Mouse (Mus musculus): ENCODE results near the gene Hsf5.

The Hsf5 gene

DNA sequence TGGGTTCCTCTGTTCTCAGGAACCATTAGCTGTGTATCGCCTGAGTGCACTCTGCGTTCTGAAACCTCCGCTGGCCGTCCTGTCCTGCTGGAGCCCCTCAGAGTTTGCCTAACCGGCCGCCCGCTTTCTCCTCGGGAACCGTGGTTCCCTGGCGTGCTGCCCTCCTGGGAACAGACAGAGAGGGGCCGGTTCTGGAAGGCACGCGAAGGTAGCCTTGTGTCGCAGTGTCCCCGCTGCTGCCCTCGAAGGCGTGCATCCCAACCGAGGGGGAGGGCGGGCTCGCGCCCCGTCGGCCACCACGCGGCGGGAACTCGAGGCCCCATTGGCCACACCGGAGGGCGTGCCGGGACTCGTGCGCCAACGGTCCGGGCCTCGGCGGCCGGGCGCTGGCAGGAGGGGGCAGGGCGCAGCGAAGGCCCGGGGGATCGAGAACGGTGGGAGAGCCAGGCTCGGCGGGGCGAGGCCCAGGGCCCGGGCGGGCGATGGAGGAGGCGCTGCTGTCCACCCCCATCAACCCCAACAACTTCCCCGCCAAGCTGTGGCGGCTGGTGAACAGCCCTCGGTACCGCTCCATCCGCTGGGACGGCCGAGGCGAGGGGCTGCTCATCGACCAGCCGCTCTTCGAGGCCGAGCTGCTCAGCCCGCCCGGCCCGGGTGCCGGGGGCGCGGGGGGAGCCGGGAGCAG, at the start of gene Hsf5:
Hsf5 (plus strand) TSS at position 375 of the 685 bp plus-strand sequence.
- no peak for DNase-seq (ENCODE audit: low read depth)

DNA sequence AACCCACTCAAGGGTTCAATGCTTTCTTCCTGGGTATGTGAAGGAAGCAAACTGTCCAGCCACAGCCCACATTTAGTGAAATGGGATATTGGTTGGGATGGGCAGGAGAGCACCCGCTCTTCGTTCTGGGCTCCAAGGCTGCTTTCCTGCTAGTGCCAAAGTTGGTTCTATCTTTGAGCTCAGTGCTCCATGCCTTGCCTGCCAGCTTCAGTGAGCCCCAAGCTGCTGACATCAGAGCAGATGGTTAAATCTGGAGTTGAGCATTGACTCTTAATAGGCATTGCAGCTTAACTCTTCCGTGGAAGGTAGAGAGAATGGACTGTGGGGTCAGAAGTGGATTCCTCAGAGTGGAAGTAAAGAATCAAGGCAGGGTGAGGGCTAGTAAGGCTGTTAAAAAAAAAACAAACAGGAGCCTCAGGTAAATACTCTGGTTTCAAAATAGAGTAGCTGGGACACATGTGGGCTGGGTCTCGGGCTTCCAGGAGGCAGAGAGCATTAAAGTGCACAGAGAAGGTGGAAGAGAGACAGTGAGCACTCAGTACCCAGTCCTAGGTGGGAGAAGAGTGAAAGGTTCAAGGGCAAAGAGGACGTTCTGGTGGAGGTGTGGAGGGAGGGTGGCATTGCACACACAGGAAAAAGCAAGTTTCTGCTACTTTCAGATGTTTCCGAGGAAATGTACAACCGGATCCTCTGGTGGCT, 48.6 kb upstream of the Hsf5 start, which contains the start of gene Sept4:
Sept4 (plus strand) TSS at position 649 of the 699 bp plus-strand sequence.
- no peak for DNase-seq (ENCODE audit: low read depth)

- DNase-seq (ENCODE audit: low read depth), result no peak
Measured at GRCm38 (mm10) chr11:87570743-87571142, 46.2 kb upstream of the Hsf5 start.

DNA sequence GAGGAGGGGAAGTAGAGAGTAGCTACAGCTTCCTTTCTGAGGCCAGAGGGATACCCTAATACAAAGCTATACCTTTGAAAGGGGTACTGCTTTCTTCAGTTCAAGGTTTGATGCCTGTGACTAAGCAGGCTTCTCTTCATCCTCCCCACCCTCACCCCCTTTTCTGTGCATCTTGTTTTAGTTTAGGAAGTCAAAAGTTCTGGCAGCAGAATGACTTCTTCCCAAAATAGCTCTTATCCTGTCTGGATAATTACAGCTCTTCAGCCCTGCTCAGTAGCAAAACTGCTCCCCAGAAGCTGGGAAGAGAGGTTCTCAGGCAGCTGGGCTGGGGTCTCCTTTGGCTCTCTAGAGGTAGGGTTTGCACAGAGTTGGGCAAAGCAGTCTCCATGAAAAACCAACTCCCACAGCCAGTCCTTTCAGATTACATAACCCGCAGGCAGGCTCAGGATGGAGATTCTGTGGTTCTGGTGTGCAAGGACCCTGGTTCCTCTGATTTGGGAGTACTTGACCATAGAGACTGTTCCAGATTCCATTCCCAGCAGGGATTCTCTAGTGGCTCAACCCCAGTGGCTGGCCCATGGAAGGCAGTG, 45.5 kb upstream of the Hsf5 start:
- DNase-seq (ENCODE audit: low read depth), result no peak

DNA sequence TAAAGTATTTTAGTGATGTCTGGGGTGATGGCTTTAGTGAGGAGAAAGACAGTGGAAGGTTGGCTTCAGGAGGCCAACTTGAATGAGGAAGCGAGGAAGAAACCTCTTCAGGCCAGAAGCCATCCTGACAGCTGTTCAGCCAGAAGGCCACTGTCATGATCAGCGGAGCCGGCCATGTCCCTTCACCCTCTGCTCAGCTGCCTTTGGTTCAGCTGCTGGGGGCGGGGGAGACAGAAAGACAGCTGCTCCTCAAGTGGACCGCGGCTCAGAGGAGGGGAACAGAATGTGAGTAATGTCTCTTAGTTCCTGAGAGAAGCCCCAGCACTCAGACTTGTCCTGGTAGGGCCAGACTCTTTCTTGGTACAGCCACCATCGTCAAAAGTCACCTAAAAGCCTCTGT, 43.2 kb upstream of the Hsf5 start:
- no peak for DNase-seq (ENCODE audit: low read depth)

DNA sequence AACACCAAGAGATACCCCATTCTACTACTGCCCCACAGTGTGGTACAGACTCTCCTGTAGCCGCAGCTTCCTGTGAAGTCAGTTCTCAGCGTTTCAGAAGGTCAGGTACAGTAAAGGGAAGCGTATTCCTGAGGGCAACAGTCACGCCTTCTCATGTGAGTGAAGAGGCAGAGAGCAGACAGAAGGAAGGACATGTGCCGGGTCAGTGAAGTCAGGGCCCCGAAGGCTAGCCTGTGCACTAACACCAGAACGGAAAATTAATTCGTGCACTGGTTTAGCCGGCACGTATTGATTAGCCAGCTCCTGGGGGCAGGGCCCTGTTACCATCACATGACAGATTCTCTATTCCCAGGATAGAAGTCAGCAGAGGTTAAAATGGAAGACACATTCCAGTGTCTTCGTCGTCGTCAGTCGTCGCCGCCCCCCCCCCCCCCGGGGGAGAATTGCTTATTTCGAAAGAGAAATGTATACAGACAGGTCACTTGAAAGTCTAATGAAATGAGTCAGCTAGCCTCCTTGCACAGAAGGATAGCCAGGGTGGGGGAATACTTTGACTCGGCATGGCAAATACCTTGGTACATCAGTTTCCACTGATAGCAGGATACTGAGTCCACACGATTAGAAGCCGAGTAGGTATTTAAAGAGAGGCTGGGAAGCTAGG, 42.3 kb upstream of the Hsf5 start:
- no peak for DNase-seq (ENCODE audit: low read depth)

DNA sequence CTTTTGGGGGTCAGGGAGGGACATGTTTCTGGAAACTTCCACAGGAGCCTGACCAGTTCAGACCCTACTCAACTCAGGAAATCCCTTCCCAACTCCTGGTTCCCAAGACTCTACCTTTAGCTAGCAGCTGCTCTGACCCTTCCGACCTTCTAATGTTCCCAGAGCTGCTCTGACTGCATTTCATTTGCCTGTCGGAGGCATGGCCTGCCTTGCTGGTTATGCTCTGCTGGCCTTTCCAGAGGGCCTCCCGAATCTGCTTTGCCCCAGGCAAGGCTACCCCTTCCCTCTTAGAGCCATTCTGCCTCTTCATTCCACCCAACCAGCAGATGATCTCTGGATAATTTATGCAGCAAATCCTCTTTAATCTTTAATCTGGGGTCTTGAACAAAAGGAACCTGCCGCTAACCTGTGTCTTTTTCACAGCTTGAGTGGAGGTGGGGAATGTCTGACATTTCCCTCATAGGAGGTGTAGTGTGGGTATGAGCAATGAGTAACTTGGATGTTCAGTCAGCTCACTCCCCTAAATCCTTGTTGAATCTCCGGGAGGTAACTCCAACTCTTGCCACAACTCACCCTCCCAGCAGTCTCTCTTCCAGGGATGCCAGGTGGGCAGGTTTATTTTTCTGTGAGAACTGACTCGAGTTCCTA, 39.2 kb upstream of the Hsf5 start:
- no peak for DNase-seq (ENCODE audit: low read depth)

DNA sequence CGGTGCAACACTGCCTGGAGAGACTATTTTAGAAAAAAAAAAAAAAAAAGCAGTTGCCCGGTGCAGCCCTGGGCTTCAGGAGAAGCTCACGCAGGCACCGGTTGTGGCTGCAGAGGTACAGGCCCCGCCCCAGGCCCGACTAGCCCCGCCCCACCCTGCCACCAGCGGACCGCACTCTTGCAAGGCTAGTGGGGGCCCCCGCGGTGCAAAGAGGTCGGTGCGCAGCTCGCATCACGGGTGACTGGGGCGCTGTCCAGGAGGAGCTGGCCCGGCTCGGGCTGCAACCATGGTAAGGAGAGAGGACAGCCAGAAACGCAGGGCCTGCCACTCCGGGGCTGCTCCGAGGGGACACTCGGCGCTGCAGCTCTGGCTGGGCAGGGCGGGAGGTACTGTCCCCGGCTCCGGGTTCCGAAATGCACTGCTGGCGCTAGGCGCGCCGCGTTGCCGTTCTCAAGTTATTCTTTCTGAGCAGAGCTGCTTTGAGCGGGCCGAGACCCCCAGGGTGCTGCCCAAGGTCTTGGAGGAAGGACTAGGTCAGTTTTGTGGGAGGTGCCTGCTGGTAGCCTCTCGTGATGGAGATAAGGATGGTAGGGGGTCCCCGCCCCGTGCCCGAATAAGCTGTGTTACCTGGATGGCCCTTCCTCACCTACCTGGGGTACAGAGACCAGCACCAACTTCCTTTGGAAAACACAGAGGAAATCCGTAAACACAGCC, 38.6 kb upstream of the Hsf5 start:
- no peak for DNase-seq (ENCODE audit: low read depth)

GRCm38 (mm10) chr11:87578963-87579601, 37.9 kb upstream of the Hsf5 start:
- no peak for DNase-seq (ENCODE audit: low read depth)

- no peak for DNase-seq (ENCODE audit: low read depth)
Measured at GRCm38 (mm10) chr11:87579713-87580112, 37.3 kb upstream of the Hsf5 start.

DNA sequence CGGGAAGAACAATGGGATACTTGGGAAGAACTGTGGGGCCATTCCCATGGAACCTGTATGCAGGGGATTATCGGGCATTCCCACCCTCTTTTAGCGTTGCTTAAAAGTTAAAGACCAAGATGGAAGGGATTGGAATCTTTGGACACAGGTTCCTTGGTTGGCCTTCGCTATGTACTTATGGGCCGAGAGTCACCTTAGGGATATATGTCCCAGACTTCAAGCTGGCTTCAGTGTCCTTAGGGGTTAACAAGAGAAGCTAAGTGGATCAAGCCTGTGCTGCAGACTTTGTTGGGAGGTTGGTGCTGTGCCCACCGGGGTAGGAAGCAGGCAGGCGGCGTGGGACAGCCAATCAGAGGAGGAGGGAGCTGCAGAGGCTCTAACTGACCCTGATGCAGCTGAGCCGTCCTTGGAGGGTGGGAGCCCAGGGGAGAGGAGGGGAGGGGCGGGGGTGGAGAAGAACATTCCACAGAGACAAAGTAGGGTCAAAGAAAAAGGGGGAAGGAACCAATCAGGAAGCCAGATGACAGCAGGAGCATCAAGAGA, 36.4 kb upstream of the Hsf5 start:
- DNase-seq (ENCODE audit: low read depth), result no peak

- DNase-seq (ENCODE audit: low read depth), result no peak
Measured at GRCm38 (mm10) chr11:87581161-87581865, 35.7 kb upstream of the Hsf5 start.

- DNase-seq (ENCODE audit: low read depth), result no peak
Measured at GRCm38 (mm10) chr11:87581933-87582710, 34.8 kb upstream of the Hsf5 start.

GRCm38 (mm10) chr11:87583291-87584034, 33.5 kb upstream of the Hsf5 start:
- DNase-seq (ENCODE audit: low read depth), result no peak

DNA sequence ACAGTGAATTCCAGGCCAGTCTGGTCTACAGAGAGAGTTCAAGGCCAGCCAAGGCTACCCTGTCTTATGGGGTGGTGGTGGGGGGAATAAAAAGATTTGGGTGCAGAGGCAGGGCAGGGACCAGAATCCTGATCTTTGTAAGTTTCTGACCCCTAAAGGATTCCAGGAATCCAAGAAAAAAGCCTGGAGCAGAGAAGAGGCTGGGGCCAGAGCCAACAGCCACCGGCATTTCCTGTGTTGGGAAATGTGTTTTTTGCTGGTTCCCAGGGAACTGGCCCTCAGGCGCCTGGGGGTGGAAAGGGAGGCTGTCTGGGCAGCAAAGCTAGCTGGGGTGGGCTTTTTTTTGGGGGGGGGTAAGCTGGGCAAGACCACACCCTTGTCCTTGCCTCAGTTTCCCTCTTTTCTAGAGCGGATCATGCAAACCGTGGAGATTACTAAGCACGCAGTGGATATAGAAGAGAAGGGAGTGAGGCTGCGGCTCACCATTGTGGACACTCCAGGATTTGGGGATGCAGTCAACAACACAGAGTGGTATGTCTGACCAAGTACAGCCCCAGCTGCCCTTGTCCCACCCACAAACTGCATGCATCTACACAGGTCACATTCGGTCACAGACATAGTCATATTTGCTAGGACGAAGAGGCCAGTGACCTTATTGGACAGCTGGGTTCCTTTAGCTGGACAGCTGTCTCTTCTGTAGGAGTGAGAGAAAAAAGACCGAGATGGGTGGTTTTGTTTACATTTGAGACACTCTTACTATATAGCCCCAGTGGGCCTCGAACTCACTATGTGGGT, 32.1 kb upstream of the Hsf5 start:
- no peak for DNase-seq (ENCODE audit: low read depth)

GRCm38 (mm10) chr11:87587211-87587874, 29.6 kb upstream of the Hsf5 start:
- no peak for DNase-seq (ENCODE audit: low read depth)

DNA sequence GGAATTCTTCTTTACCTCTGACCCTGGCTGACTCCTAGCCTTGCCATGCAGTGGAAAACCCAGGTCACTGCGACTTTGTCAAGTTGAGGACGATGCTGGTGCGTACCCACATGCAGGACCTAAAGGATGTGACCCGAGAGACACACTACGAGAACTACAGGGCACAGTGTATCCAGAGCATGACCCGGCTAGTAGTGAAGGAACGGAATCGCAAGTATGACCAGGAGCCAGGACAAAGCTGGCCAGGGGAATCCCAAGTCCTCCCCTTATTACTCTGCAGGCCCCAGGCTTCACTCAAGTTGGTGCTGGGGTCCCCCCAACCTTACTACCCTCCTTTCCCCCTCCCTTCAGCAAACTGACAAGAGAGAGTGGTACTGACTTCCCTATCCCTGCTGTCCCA, 27.4 kb upstream of the Hsf5 start:
- DNase-seq (ENCODE audit: low read depth), result no peak
